Mouse (Mus musculus) lung, adult 2 months (tissue): ENCODE results near the gene Tfdp1.

Experiments
- CTCF ChIP-seq: fragments of 200-500 bp; IDR thresholded peaks from 2 replicates; pipeline ENCODE4 v1.5.1; 2011; ENCODE audit warnings: mild to moderate bottlenecking, low read length, control low read depth; ENCODE audit not compliant: insufficient read depth
- POLR2A ChIP-seq: fragments of 200-500 bp; IDR thresholded peaks from 2 replicates; pipeline ENCODE4 v1.6.1; 2011; ENCODE audit warnings: low read depth, mild to moderate bottlenecking, control low read depth, low read length, borderline replicate concordance; ENCODE audit errors: extremely low read depth

- TF ChIP-seq CTCF: no peak
- TF ChIP-seq POLR2A: no peak
Observed at GRCm38 (mm10) chr8:13373151-13373662, 34.7 kb downstream of the Tfdp1 start.
